Mouse (Mus musculus): Measurements from ENCODE around the gene Ldha. TPM values are rescaled to one million over a fixed set of nuclear protein-coding genes. Genes with fewer than 3 reads are reported as not detected.
"Not testable (repeated sequence)": the region's sequence is repeated elsewhere in the genome, so short reads cannot be mapped to it uniquely, and the experiment has no call there.

Gene Ldha
- polyA plus RNA-seq, 1 experiment from 2014 or later: 701 TPM

DNA sequence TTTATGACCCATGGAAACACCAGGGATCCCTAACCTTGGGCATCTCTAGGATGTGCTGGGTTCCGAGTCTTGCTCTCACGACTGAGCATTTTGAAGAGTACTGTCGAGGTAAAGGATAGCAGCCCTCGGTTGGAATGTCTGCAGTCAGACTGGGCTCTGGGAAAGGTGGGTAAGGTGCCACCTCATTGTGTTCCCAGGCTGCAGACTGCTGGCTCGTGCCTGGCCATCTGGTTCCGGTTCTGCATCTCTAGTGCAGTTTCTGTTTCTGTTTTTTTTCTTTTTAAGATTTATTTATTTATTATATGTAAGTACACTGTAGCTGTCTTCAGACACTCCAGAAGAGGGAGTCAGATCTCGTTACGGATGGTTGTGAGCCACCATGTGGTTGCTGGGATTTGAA lies 40.7 kb downstream of the Ldha start:
- not testable (repeated sequence) for H3K9ac ChIP-seq (ENCODE audit: low read depth, low read length); H3K4me2 ChIP-seq (ENCODE audit: low read length); H3K36me3 ChIP-seq (ENCODE audit: control insufficient read depth, insufficient read depth, low read length); H3K27me3 ChIP-seq (ENCODE audit: control insufficient read depth, insufficient read depth, low read depth, low read length); H3K27ac ChIP-seq (ENCODE audit: low read length); H3K4me3 ChIP-seq (ENCODE audit: low read depth, low read length); ATAC-seq; H3K9me3 ChIP-seq (replicated peaks; ENCODE audit: control insufficient read depth, low read length, poor library complexity, severe bottlenecking); H3K4me1 ChIP-seq (ENCODE audit: control insufficient read depth, insufficient read depth, low read length)
- WGBS: 89% methylated on average over 6 of the region's 8 CpGs

DNA sequence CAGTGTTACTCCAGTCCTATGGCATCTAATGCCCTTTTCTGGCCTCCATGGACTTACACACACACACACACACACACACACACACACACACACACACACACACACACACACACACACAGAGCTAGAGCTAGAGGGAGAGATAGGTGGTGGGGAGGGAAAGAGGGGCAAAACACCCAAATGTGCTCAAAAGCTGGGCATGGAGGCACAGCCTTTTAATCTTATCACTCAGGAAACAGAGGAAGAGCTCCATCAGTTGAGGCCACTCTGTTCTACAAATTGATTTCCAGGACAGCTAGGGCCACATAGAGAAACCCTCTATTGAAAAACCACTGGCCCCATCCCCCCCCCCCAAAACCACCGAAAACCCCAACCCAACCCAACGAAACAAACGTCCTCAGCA lies 42.0 kb downstream of the Ldha start:
- 95% methylated on average over 3 of the region's 3 CpGs for WGBS

DNA sequence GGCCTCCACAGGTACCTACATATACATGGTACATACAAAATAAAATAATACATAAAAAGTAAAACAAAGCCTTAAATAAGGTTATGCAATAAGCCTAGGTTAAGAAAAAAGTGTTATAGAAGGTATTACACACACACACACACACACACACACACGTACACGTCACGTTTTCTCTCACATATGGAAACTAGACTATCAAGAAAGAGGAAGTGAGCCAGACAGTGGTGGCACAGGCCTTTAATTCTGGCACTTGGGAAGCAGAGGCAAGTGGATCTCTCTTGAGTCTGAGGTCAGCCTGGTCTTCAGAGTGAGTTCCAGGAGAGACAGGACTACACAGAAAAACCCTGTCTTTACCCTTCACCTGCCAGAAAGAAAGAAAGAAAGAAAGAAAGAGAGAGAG lies 54.2 kb downstream of the Ldha start:
- no peak overlapping the region for H3K27ac ChIP-seq (ENCODE audit: low read length)
- no peak overlapping the region for H3K9ac ChIP-seq (ENCODE audit: low read depth, low read length)
- no peaks in the 10 kb centered on the region for H3K27me3 ChIP-seq (ENCODE audit: control insufficient read depth, insufficient read depth, low read depth, low read length)
- H3K36me3 ChIP-seq (ENCODE audit: control insufficient read depth, insufficient read depth, low read length): peaks cover 39% of the 10 kb centered on the region
- no peak overlapping the region for H3K4me2 ChIP-seq (ENCODE audit: low read length)
- H3K4me1 ChIP-seq (ENCODE audit: control insufficient read depth, insufficient read depth, low read length): no peaks in the 10 kb centered on the region
- H3K9me3 ChIP-seq (replicated peaks; ENCODE audit: control insufficient read depth, low read length, poor library complexity, severe bottlenecking): no peaks in the 10 kb centered on the region
- WGBS: 100% methylated on average over 3 of the region's 3 CpGs
- no peak overlapping the region for H3K4me3 ChIP-seq (ENCODE audit: low read depth, low read length)
- no peak for ATAC-seq

More for the DNA sequence above, 42.0 kb downstream of the Ldha start:
- Histone ChIP-seq H3K9me3 (replicated peaks; ENCODE audit: control insufficient read depth, low read length, poor library complexity, severe bottlenecking) (no peaks in the 10 kb centered on the region), H3K4me3 (ENCODE audit: low read depth, low read length) (no peak overlapping the region), H3K27ac (ENCODE audit: low read length) (no peak overlapping the region), H3K4me2 (ENCODE audit: low read length) (no peak overlapping the region), H3K9ac (ENCODE audit: low read depth, low read length) (no peak overlapping the region), H3K4me1 (ENCODE audit: control insufficient read depth, insufficient read depth, low read length) (no peaks in the 10 kb centered on the region), H3K36me3 (ENCODE audit: control insufficient read depth, insufficient read depth, low read length) (peaks cover 17% of the 10 kb centered on the region), H3K27me3 (ENCODE audit: control insufficient read depth, insufficient read depth, low read depth, low read length) (no peaks in the 10 kb centered on the region)
- no peak for ATAC-seq

- Histone ChIP-seq H3K27me3 (ENCODE audit: control insufficient read depth, insufficient read depth, low read depth, low read length) (no peaks in the 10 kb centered on the region), H3K4me1 (ENCODE audit: control insufficient read depth, insufficient read depth, low read length) (no peaks in the 10 kb centered on the region), H3K27ac (ENCODE audit: low read length) (no peak overlapping the region), H3K4me3 (ENCODE audit: low read depth, low read length) (no peak overlapping the region), H3K4me2 (ENCODE audit: low read length) (no peak overlapping the region), H3K9ac (ENCODE audit: low read depth, low read length) (no peak overlapping the region), H3K36me3 (ENCODE audit: control insufficient read depth, insufficient read depth, low read length) (peaks cover 30% of the 10 kb centered on the region), H3K9me3 (replicated peaks; ENCODE audit: control insufficient read depth, low read length, poor library complexity, severe bottlenecking) (no peaks in the 10 kb centered on the region)
- no peak for ATAC-seq
- 94% methylated on average over 3 of the region's 3 CpGs for WGBS
Observed at GRCm38 (mm10) chr7:46899343-46899742, 58.1 kb downstream of the Ldha start.

Other genes starting within 250 kb of the Ldha start
- gene Sergef, start 201.7 kb upstream of the Ldha start, polyA plus RNA-seq (2015; fragmentation: Nextera tagmentation; extraction: Ambion mirVana): 43.7 and 45.8 TPM in 2 replicates
- gene Tph1, start 168.9 kb upstream of the Ldha start, polyA plus RNA-seq (2015; fragmentation: Nextera tagmentation; extraction: Ambion mirVana): 0.60 TPM in 2 replicates
- 14.5 and 15.0 TPM in 2 replicates for gene Saal1, start 130.8 kb upstream of the Ldha start, polyA plus RNA-seq (2015; fragmentation: Nextera tagmentation; extraction: Ambion mirVana)
- 0.31 TPM in 1 of 2 replicates, not detected in the other for gene Saa3, start 125.8 kb upstream of the Ldha start, polyA plus RNA-seq (2015; fragmentation: Nextera tagmentation; extraction: Ambion mirVana)
- gene Saa4, start 108.9 kb upstream of the Ldha start, polyA plus RNA-seq (2015; fragmentation: Nextera tagmentation; extraction: Ambion mirVana): not detected in 2 replicates
- 0.23 TPM in 1 of 2 replicates, not detected in the other for gene Saa1, start 98.5 kb upstream of the Ldha start, polyA plus RNA-seq (2015; fragmentation: Nextera tagmentation; extraction: Ambion mirVana)
- not detected in 2 replicates for gene Saa2, start 89.7 kb upstream of the Ldha start, polyA plus RNA-seq (2015; fragmentation: Nextera tagmentation; extraction: Ambion mirVana)
- 11.1 and 14.0 TPM in 2 replicates for gene Hps5, start 45.4 kb upstream of the Ldha start, polyA plus RNA-seq (2015; fragmentation: Nextera tagmentation; extraction: Ambion mirVana)
- 40.9 and 46.8 TPM in 2 replicates for gene Gtf2h1, start 45.4 kb upstream of the Ldha start, polyA plus RNA-seq (2015; fragmentation: Nextera tagmentation; extraction: Ambion mirVana)
- 0.33 and 0.46 TPM in 2 replicates for gene Ldhc, start 19.7 kb downstream of the Ldha start, polyA plus RNA-seq (2015; fragmentation: Nextera tagmentation; extraction: Ambion mirVana)
- gene Tsg101, start 78.5 kb downstream of the Ldha start, polyA plus RNA-seq (2015; fragmentation: Nextera tagmentation; extraction: Ambion mirVana): 372 and 375 TPM in 2 replicates
- 5.3 and 6.0 TPM in 2 replicates for gene Uevld, start 117.1 kb downstream of the Ldha start, polyA plus RNA-seq (2015; fragmentation: Nextera tagmentation; extraction: Ambion mirVana)
- gene Gm9999, start 142.1 kb downstream of the Ldha start, polyA plus RNA-seq (2015; fragmentation: Nextera tagmentation; extraction: Ambion mirVana): not detected in 2 replicates
- gene Spty2d1, start 166.9 kb downstream of the Ldha start, polyA plus RNA-seq (2015; fragmentation: Nextera tagmentation; extraction: Ambion mirVana): 7.4 and 8.5 TPM in 2 replicates
- 22.9 and 24.1 TPM in 2 replicates for gene Tmem86a, start 209.1 kb downstream of the Ldha start, polyA plus RNA-seq (2015; fragmentation: Nextera tagmentation; extraction: Ambion mirVana)